Mouse (Mus musculus) stomach, postnatal 0 days (tissue): ENCODE data around the gene Nr2f6.

Experiments used
- CTCF ChIP-seq: IDR thresholded peaks from 2 replicates; pipeline ENCODE4 v1.5.1; 2016; ENCODE audit warnings: antibody characterized with exemption, low read depth, mild to moderate bottlenecking, moderate library complexity
- EP300 ChIP-seq: optimal IDR thresholded peaks from 2 replicates; pipeline ENCODE3; 2016; ENCODE audit warnings: antibody characterized with exemption

DNA sequence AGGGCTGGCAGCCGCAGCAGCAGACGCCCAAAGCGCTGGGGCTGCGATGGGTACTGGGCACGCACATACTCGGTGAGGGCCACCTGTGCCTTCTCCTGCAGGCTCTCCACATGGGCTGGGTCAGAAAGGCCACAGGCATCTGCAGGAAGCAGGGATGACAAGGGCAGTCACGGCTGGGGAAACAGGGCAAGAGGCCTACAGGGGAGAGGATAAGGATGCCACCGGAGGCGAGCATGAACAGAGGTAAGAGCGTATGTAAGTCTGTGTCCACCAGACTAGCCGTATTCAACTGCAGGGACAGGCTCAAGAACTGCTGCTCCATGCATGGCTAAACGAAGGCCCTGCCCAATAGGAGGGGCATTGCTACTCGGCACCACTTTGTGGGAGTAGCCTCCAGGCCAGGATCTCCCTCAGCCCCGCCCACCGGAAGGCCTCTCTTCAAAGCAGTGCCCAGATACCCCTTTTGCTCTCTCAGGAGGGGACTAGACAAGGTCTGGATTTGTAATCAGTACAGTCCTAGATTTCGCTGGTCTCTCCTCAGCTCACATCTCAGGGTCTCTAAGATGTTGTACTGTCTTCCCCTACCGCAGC lies 7.0 kb downstream of the Nr2f6 start:
- no peak for TF ChIP-seq CTCF
- no peak for TF ChIP-seq EP300
